ENCODE assay signal across 9 mouse cellular contexts in genomic region chr5:137734289-137735061, GRCm38 (mm10). TPM values are rescaled to one million over a fixed set of nuclear protein-coding genes. Genes with fewer than 3 reads are reported as not detected.
DNase-seq lines count a peak whose midpoint lies in the region; ATAC-seq and TF ChIP-seq lines count a peak whose summit lies in the region.
"Had no signal": no experiment of that assay in that cellular context is flagged by ENCODE, and none has a peak within 500 bp of the region (broad histone marks: within the 10 kb centered on the region; RNA-seq: fewer than 3 reads in every experiment).

No protein-coding gene starts in this region.

- no peak for TF ChIP-seq CTCF in intestine, postnatal 0 days (IDR thresholded peaks at IDR 0.05; ENCODE audit: low read depth)
- TF ChIP-seq CTCF in left cerebral cortex, adult 2 months (IDR thresholded peaks at IDR 0.05): no peak
- no peak for TF ChIP-seq CTCF in thymus, adult 2 months (IDR thresholded peaks at IDR 0.05; ENCODE audit: borderline replicate concordance, control insufficient read depth, extremely low read depth, insufficient read depth, low read length, poor library complexity)

- no peaks in the 10 kb centered on the region for H3K9me3 ChIP-seq in intestine, embryonic 14.5 days (ENCODE audit: control insufficient read depth, low read length)
- H3K9me3 ChIP-seq in intestine, postnatal 0 days (ENCODE audit: control insufficient read depth): no peaks in the 10 kb centered on the region
- no peaks in the 10 kb centered on the region for H3K9me3 ChIP-seq in neural tube, embryonic 12.5 days

- WGBS in intestine, embryonic 14.5 days: 49% methylated on average over 6 of the region's 6 CpGs
- WGBS in intestine, postnatal 0 days: 74% methylated on average over 6 of the region's 6 CpGs
- WGBS in neural tube, embryonic 12.5 days: 56% methylated on average over 6 of the region's 6 CpGs
- WGBS in thymus, adult 2 months: 77% methylated on average over 6 of the region's 6 CpGs

- H3K4me1 ChIP-seq in intestine, embryonic 14.5 days (replicated peaks; ENCODE audit: control insufficient read depth, insufficient read depth, low read length): peaks cover 11% of the 10 kb centered on the region
- H3K4me1 ChIP-seq in intestine, postnatal 0 days (replicated peaks; ENCODE audit: control insufficient read depth, insufficient read depth, low read length): no peaks in the 10 kb centered on the region
- H3K4me1 ChIP-seq in neural tube, embryonic 12.5 days: peaks cover 51% of the 10 kb centered on the region
- peaks cover 30% of the 10 kb centered on the region for H3K4me1 ChIP-seq in thymus, adult 2 months (replicated peaks; ENCODE audit: control insufficient read depth, insufficient read depth, low read length)

- H3K36me3 ChIP-seq in intestine, embryonic 14.5 days (ENCODE audit: control insufficient read depth, insufficient read depth, low read length): peaks cover 28% of the 10 kb centered on the region; the same call in 1 of the 2 replicates
- peaks cover 20% of the 10 kb centered on the region; the same call in 1 of the 2 replicates for H3K36me3 ChIP-seq in intestine, postnatal 0 days (ENCODE audit: control insufficient read depth, insufficient read depth)
- peaks cover 63% of the 10 kb centered on the region for H3K36me3 ChIP-seq in neural tube, embryonic 12.5 days
- peaks cover 33% of the 10 kb centered on the region for H3K36me3 ChIP-seq in thymus, adult 2 months (ENCODE audit: control insufficient read depth, insufficient read depth, low read length)

- peak; percentile 79 for ATAC-seq in intestine, embryonic 14.5 days (replicated peaks; ENCODE audit: low FRiP score, low TSS enrichment, low read depth)
- ATAC-seq in intestine, postnatal 0 days: no peak
- peak; percentile 97 for ATAC-seq in neural tube, embryonic 12.5 days (ENCODE audit: low FRiP score, low read depth)

- no peaks in the 10 kb centered on the region for H3K27me3 ChIP-seq in intestine, embryonic 14.5 days (replicated peaks; ENCODE audit: control insufficient read depth, insufficient read depth, low read length)
- H3K27me3 ChIP-seq in intestine, postnatal 0 days (replicated peaks; ENCODE audit: control insufficient read depth, insufficient read depth, low read length): no peaks in the 10 kb centered on the region
- no peaks in the 10 kb centered on the region for H3K27me3 ChIP-seq in neural tube, embryonic 12.5 days (replicated peaks)
- H3K27me3 ChIP-seq in thymus, adult 2 months (ENCODE audit: control insufficient read depth, insufficient read depth, low read length): no peaks in the 10 kb centered on the region

- no peak for DNase-seq in intestine, embryonic 14.5 days (ENCODE audit: low spot score)
- DNase-seq in frontal cortex, adult 2 months (ENCODE audit: extremely low spot score in 1 of 2, low spot score in 1 of 2): peak; percentile 93 to 95
- DNase-seq in left cerebral cortex, adult 2 months (ENCODE audit: extremely low spot score in 1 of 2, low spot score in 2 of 2): peak; percentile 81 to 86
- no peak for DNase-seq in thymus, adult 2 months
- no peak for DNase-seq in gastrocnemius, postnatal 14 days
- DNase-seq in kidney, postnatal 10 days: no peak

- no peak for TF ChIP-seq POLR2A in thymus, adult 2 months (IDR thresholded peaks at IDR 0.05; ENCODE audit: control insufficient read depth, extremely low read depth, insufficient read depth, low read length, poor library complexity)

- no peak overlapping the region for H3K9ac ChIP-seq in intestine, embryonic 14.5 days (ENCODE audit: low read length)
- no peak overlapping the region for H3K9ac ChIP-seq in intestine, postnatal 0 days (ENCODE audit: low read depth, low read length)
- peak overlapping the region; percentile 42 for H3K9ac ChIP-seq in neural tube, embryonic 12.5 days

- no peak overlapping the region; the same call in 1 of the 2 replicates for H3K4me2 ChIP-seq in intestine, embryonic 14.5 days (ENCODE audit: low read length)
- H3K4me2 ChIP-seq in intestine, postnatal 0 days (replicated peaks; ENCODE audit: low read depth): no peak overlapping the region
- H3K4me2 ChIP-seq in neural tube, embryonic 12.5 days (replicated peaks): peak overlapping the region; percentile 54

- intact Hi-C loops in left cerebral cortex, adult 2 months (cut with DNase I): no loop called here
- intact Hi-C loops in gastrocnemius, postnatal 14 days (cut with DNase I; ENCODE audit: low total_unique reads): no loop called here

- H3K4me3 ChIP-seq in intestine, embryonic 14.5 days (ENCODE audit: low read depth, low read length): no peak overlapping the region
- no peak overlapping the region for H3K4me3 ChIP-seq in intestine, postnatal 0 days (ENCODE audit: low read depth, low read length)
- peak overlapping the region; percentile 33 for H3K4me3 ChIP-seq in left cerebral cortex, adult 2 months
- H3K4me3 ChIP-seq in neural tube, embryonic 12.5 days: peak overlapping the region; percentile 18; the same call in 1 of the 2 replicates
- H3K4me3 ChIP-seq in thymus, adult 2 months (ENCODE audit: control insufficient read depth, insufficient read depth, low read length): no peak overlapping the region
- H3K4me3 ChIP-seq: erythroblast, embryonic 14.5 days had no signal

- no peak overlapping the region for H3K27ac ChIP-seq in intestine, embryonic 14.5 days (ENCODE audit: low read depth)
- H3K27ac ChIP-seq in intestine, postnatal 0 days (ENCODE audit: low read depth, low read length): no peak overlapping the region
- peak overlapping the region; percentile 80 for H3K27ac ChIP-seq in left cerebral cortex, adult 2 months
- peak overlapping the region; percentile 97 for H3K27ac ChIP-seq in neural tube, embryonic 12.5 days
- no peak overlapping the region for H3K27ac ChIP-seq in thymus, adult 2 months (ENCODE audit: control insufficient read depth, insufficient read depth, low read length)

RNA-seq across cellular contexts. Expression of gene Nyap1, which starts 6.9 kb away (rescaled TPM):
- 1.5 and 1.9 TPM in 2 replicates for polyA plus RNA-seq in intestine, embryonic 14.5 days (2014; fragmentation: Nextera tagmentation; extraction: Ambion mirVana)
- 1.6 and 2.0 TPM in 2 replicates for polyA plus RNA-seq in intestine, postnatal 0 days (2015; fragmentation: Nextera tagmentation; extraction: Ambion mirVana)
- polyA plus RNA-seq in frontal cortex, adult 2 months (2012; rRNA removed): 55.0 and 60.9 TPM in 2 replicates
- 10 to 100 TPM; 76.3 to 81.7 TPM for total RNA-seq in left cerebral cortex, adult 2 months (2021)
- 16.4 and 21.8 TPM in 2 replicates for polyA plus RNA-seq in neural tube, embryonic 12.5 days (2016; fragmentation: Nextera tagmentation; extraction: Ambion mirVana)
- 97.2 and 110 TPM in 2 replicates for polyA plus RNA-seq in thymus, adult 2 months (2012; rRNA removed)
- under 1 TPM; 0.39 to 0.42 TPM for total RNA-seq in gastrocnemius, postnatal 14 days (2021)

RNA-seq across cellular contexts. Expression of gene Tsc22d4, which starts 11.1 kb away (rescaled TPM):
- 121 and 125 TPM in 2 replicates for polyA plus RNA-seq in intestine, embryonic 14.5 days (2014; fragmentation: Nextera tagmentation; extraction: Ambion mirVana)
- 111 and 119 TPM in 2 replicates for polyA plus RNA-seq in intestine, postnatal 0 days (2015; fragmentation: Nextera tagmentation; extraction: Ambion mirVana)
- polyA plus RNA-seq in frontal cortex, adult 2 months (2012; rRNA removed): 273 and 360 TPM in 2 replicates
- total RNA-seq in left cerebral cortex, adult 2 months (2021): 100 to 1,000 TPM; 150 to 156 TPM
- polyA plus RNA-seq in neural tube, embryonic 12.5 days (2016; fragmentation: Nextera tagmentation; extraction: Ambion mirVana): 68.4 and 68.7 TPM in 2 replicates
- 670 and 672 TPM in 2 replicates for polyA plus RNA-seq in thymus, adult 2 months (2012; rRNA removed)
- 100 to 1,000 TPM; 118 to 156 TPM for total RNA-seq in gastrocnemius, postnatal 14 days (2021)

RNA-seq across cellular contexts. Expression of gene Ppp1r35, which starts 44.2 kb away (rescaled TPM):
- polyA plus RNA-seq in intestine, embryonic 14.5 days (2014; fragmentation: Nextera tagmentation; extraction: Ambion mirVana): 25.5 and 35.4 TPM in 2 replicates
- polyA plus RNA-seq in intestine, postnatal 0 days (2015; fragmentation: Nextera tagmentation; extraction: Ambion mirVana): 29.0 and 30.8 TPM in 2 replicates
- polyA plus RNA-seq in frontal cortex, adult 2 months (2012; rRNA removed): 24.2 and 25.9 TPM in 2 replicates
- total RNA-seq in left cerebral cortex, adult 2 months (2021): 10 to 100 TPM; 22.8 to 25.6 TPM
- polyA plus RNA-seq in neural tube, embryonic 12.5 days (2016; fragmentation: Nextera tagmentation; extraction: Ambion mirVana): 61.5 TPM in 2 replicates
- polyA plus RNA-seq in thymus, adult 2 months (2012; rRNA removed): 101 and 120 TPM in 2 replicates
- 1 to 10 TPM; 6.8 to 7.2 TPM for total RNA-seq in gastrocnemius, postnatal 14 days (2021)

RNA-seq across cellular contexts. Expression of gene Agfg2, which starts 49.9 kb away (rescaled TPM):
- polyA plus RNA-seq in intestine, embryonic 14.5 days (2014; fragmentation: Nextera tagmentation; extraction: Ambion mirVana): 16.0 and 16.4 TPM in 2 replicates
- polyA plus RNA-seq in intestine, postnatal 0 days (2015; fragmentation: Nextera tagmentation; extraction: Ambion mirVana): 16.8 and 19.0 TPM in 2 replicates
- polyA plus RNA-seq in frontal cortex, adult 2 months (2012; rRNA removed): 32.4 and 32.9 TPM in 2 replicates
- 10 to 100 TPM; 43.6 to 45.5 TPM for total RNA-seq in left cerebral cortex, adult 2 months (2021)
- 20.8 and 22.2 TPM in 2 replicates for polyA plus RNA-seq in neural tube, embryonic 12.5 days (2016; fragmentation: Nextera tagmentation; extraction: Ambion mirVana)
- polyA plus RNA-seq in thymus, adult 2 months (2012; rRNA removed): 205 and 213 TPM in 2 replicates
- total RNA-seq in gastrocnemius, postnatal 14 days (2021): 1 to 10 TPM; 4.9 to 5.8 TPM

RNA-seq across cellular contexts. Expression of gene Mepce, which starts 53.0 kb away (rescaled TPM):
- 12.1 and 15.4 TPM in 2 replicates for polyA plus RNA-seq in intestine, embryonic 14.5 days (2014; fragmentation: Nextera tagmentation; extraction: Ambion mirVana)
- polyA plus RNA-seq in intestine, postnatal 0 days (2015; fragmentation: Nextera tagmentation; extraction: Ambion mirVana): 10.3 and 10.8 TPM in 2 replicates
- 39.1 and 42.6 TPM in 2 replicates for polyA plus RNA-seq in frontal cortex, adult 2 months (2012; rRNA removed)
- 10 to 100 TPM; 40.1 to 45.2 TPM for total RNA-seq in left cerebral cortex, adult 2 months (2021)
- 11.3 and 15.4 TPM in 2 replicates for polyA plus RNA-seq in neural tube, embryonic 12.5 days (2016; fragmentation: Nextera tagmentation; extraction: Ambion mirVana)
- 81.9 and 87.5 TPM in 2 replicates for polyA plus RNA-seq in thymus, adult 2 months (2012; rRNA removed)
- 10 to 100 TPM; 20.7 to 21.1 TPM for total RNA-seq in gastrocnemius, postnatal 14 days (2021)

Comparison
In these comparisons a context has a peak if more than half of its experiments do, and no peak if none do; other contexts are left out.
1. DNase-seq: peak in frontal cortex, adult 2 months (2 of 2) and left cerebral cortex, adult 2 months (2 of 2); none in intestine, embryonic 14.5 days (single experiment), thymus, adult 2 months (single experiment), gastrocnemius, postnatal 14 days (single experiment) and kidney, postnatal 10 days (single experiment).
2. H3K27ac ChIP-seq: peak in left cerebral cortex, adult 2 months (single experiment) and neural tube, embryonic 12.5 days (single experiment); none in intestine, embryonic 14.5 days (single experiment), intestine, postnatal 0 days (single experiment) and thymus, adult 2 months (single experiment).
3. H3K4me3 ChIP-seq: peak in left cerebral cortex, adult 2 months (single experiment) and neural tube, embryonic 12.5 days (single experiment); none in intestine, embryonic 14.5 days (single experiment), intestine, postnatal 0 days (single experiment) and thymus, adult 2 months (single experiment).